Mouse (Mus musculus): Measurements from ENCODE around the gene Vps37b. TPM values are rescaled to one million over a fixed set of nuclear protein-coding genes. Genes with fewer than 3 reads are reported as not detected.

Vps37b gene
- polyA plus RNA-seq, 1 experiment: 22.6 TPM

DNA sequence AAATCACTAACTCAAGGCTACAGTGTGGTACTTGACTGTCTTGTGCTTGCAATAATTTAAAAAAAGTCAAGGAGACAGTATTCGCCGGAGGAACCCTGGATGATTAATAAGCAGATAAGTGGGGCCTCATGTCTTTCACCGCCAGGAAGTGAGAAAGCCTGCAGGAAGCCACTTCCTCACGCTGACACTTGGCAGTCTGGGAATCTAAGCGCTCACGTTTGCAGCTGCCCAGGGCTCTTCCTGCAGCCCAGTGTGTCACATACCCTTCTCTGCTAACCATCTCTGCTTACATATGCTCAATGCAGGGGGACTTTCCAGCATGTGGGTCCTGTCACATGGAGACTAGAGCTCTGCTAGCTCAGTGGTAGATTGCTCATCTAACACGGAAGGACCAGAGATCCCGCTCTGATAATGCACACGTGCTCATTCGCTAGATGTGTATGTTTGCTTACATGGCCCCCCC is 42.8 kb upstream of the Vps37b start:
- peak; percentile 33 for DNase-seq
- Histone ChIP-seq H3K4me3 (ENCODE audit: insufficient read depth, low read depth, low read length) (no peak overlapping the region), H3K4me1 (ENCODE audit: control insufficient read depth, insufficient read depth, low read length) (no peaks in the 10 kb centered on the region), H3K27me3 (replicated peaks; ENCODE audit: control insufficient read depth, insufficient read depth, low read length) (no peaks in the 10 kb centered on the region), H3K36me3 (ENCODE audit: control insufficient read depth, insufficient read depth, low read length) (no peaks in the 10 kb centered on the region), H3K27ac (ENCODE audit: insufficient read depth, low read depth, low read length) (no peak overlapping the region)
- no peak for TF ChIP-seq POLR2A (IDR thresholded peaks at IDR 0.05; ENCODE audit: low read depth, low read length)
- no peak for TF ChIP-seq CTCF (conservative IDR thresholded peaks at IDR 0.05; ENCODE audit: insufficient read depth, insufficient read length, low read depth, low read length)
- 56% methylated on average over 10 of the region's 10 CpGs for WGBS

DNA sequence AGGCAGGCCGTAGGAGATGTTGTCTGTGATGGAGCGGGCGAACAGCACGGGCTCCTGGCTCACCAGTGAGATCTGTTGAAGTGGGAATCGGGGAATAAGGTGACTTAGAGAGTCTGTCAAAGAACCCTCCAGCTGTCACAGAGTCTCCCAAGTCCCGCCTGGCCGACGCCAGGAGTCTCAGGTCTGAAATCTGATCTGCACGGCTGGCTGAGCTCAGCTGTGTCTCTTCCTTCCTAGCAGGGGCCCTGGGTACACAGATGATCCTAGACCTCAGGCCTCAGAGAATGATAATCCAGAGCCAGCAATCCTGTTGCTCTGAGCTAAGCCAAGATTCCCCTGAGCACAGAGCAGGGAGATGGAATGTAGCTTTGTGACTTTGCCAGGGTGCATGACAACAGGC is 41.6 kb upstream of the Vps37b start:
- Histone ChIP-seq H3K27ac (ENCODE audit: insufficient read depth, low read depth, low read length) (no peak overlapping the region), H3K36me3 (ENCODE audit: control insufficient read depth, insufficient read depth, low read length) (no peaks in the 10 kb centered on the region), H3K27me3 (replicated peaks; ENCODE audit: control insufficient read depth, insufficient read depth, low read length) (no peaks in the 10 kb centered on the region), H3K4me3 (ENCODE audit: insufficient read depth, low read depth, low read length) (no peak overlapping the region), H3K4me1 (ENCODE audit: control insufficient read depth, insufficient read depth, low read length) (no peaks in the 10 kb centered on the region)
- peak; percentile 30 for DNase-seq
- whole genome bisulfite sequencing: 76% methylated on average over 9 of the region's 9 CpGs
- TF ChIP-seq CTCF (conservative IDR thresholded peaks at IDR 0.05; ENCODE audit: insufficient read depth, insufficient read length, low read depth, low read length) (no peak), POLR2A (IDR thresholded peaks at IDR 0.05; ENCODE audit: low read depth, low read length) (no peak)

- TF ChIP-seq CTCF (conservative IDR thresholded peaks at IDR 0.05; ENCODE audit: insufficient read depth, insufficient read length, low read depth, low read length) (no peak), POLR2A (IDR thresholded peaks at IDR 0.05; ENCODE audit: low read depth, low read length) (no peak)
- 71% methylated on average over 3 of the region's 3 CpGs for WGBS
- no peaks in the 10 kb centered on the region for H3K27me3 ChIP-seq (replicated peaks; ENCODE audit: control insufficient read depth, insufficient read depth, low read length)
- no peak for DNase-seq
- H3K4me3 ChIP-seq (ENCODE audit: insufficient read depth, low read depth, low read length): no peak overlapping the region
- H3K4me1 ChIP-seq (ENCODE audit: control insufficient read depth, insufficient read depth, low read length): no peaks in the 10 kb centered on the region
- H3K27ac ChIP-seq (ENCODE audit: insufficient read depth, low read depth, low read length): no peak overlapping the region
- H3K36me3 ChIP-seq (ENCODE audit: control insufficient read depth, insufficient read depth, low read length): no peaks in the 10 kb centered on the region
These were observed 37.6 kb upstream of the Vps37b start for GRCm38 (mm10) chr5:124069657-124070056.

- H3K27me3 ChIP-seq (replicated peaks; ENCODE audit: control insufficient read depth, insufficient read depth, low read length): no peaks in the 10 kb centered on the region
These were observed 30.2 kb upstream of the Vps37b start for GRCm38 (mm10) chr5:124062037-124062824.

GRCm38 (mm10) chr5:124059677-124060076 is 27.6 kb upstream of the Vps37b start:
- Histone ChIP-seq H3K27me3 (replicated peaks; ENCODE audit: control insufficient read depth, insufficient read depth, low read length) (no peaks in the 10 kb centered on the region), H3K4me3 (ENCODE audit: insufficient read depth, low read depth, low read length) (no peak overlapping the region), H3K36me3 (ENCODE audit: control insufficient read depth, insufficient read depth, low read length) (no peaks in the 10 kb centered on the region), H3K4me1 (ENCODE audit: control insufficient read depth, insufficient read depth, low read length) (peaks cover 2% of the 10 kb centered on the region; the same call in 1 of the 2 replicates), H3K27ac (ENCODE audit: insufficient read depth, low read depth, low read length) (no peak overlapping the region)
- peak; percentile 55 for DNase-seq
- 68% methylated on average over 5 of the region's 5 CpGs for WGBS
- TF ChIP-seq CTCF (conservative IDR thresholded peaks at IDR 0.05; ENCODE audit: insufficient read depth, insufficient read length, low read depth, low read length) (no peak), POLR2A (IDR thresholded peaks at IDR 0.05; ENCODE audit: low read depth, low read length) (no peak)

More at GRCm38 (mm10) chr5:124062037-124062824, 30.2 kb upstream of the Vps37b start:
- no peaks in the 10 kb centered on the region for H3K36me3 ChIP-seq (ENCODE audit: control insufficient read depth, insufficient read depth, low read length)
- no peak for DNase-seq
- WGBS: 79% methylated on average over 12 of the region's 12 CpGs
- H3K4me1 ChIP-seq (ENCODE audit: control insufficient read depth, insufficient read depth, low read length): no peaks in the 10 kb centered on the region
- H3K27ac ChIP-seq (ENCODE audit: insufficient read depth, low read depth, low read length): no peak overlapping the region
- TF ChIP-seq CTCF (conservative IDR thresholded peaks at IDR 0.05; ENCODE audit: insufficient read depth, insufficient read length, low read depth, low read length): no peak
- no peak for TF ChIP-seq POLR2A (IDR thresholded peaks at IDR 0.05; ENCODE audit: low read depth, low read length)
- no peak overlapping the region for H3K4me3 ChIP-seq (ENCODE audit: insufficient read depth, low read depth, low read length)

DNA sequence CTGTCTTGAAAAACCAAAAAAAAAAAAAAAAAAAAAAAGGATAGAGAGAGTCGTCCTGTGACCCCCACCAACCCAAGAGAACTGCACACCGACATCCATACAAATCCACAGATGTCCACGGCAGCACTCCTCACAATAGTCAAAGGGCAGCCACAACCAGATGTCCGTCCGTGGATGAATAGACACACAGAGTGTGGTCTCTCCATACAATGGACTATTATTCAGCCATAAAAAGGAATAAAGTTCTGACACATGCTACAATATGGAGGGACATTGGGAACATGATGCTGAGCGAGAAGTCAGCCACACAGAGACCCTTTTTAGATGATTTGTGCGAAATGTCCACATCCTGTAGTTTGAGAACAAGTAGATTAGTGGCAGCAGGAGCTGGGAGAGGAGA is 26.7 kb upstream of the Vps37b start:
- no peak for DNase-seq
- WGBS: 97% methylated on average over 7 of the region's 7 CpGs
- Histone ChIP-seq H3K27ac (ENCODE audit: insufficient read depth, low read depth, low read length) (no peak overlapping the region), H3K27me3 (replicated peaks; ENCODE audit: control insufficient read depth, insufficient read depth, low read length) (no peaks in the 10 kb centered on the region), H3K4me3 (ENCODE audit: insufficient read depth, low read depth, low read length) (no peak overlapping the region), H3K4me1 (ENCODE audit: control insufficient read depth, insufficient read depth, low read length) (peaks cover 2% of the 10 kb centered on the region; the same call in 1 of the 2 replicates), H3K36me3 (ENCODE audit: control insufficient read depth, insufficient read depth, low read length) (no peaks in the 10 kb centered on the region)
- TF ChIP-seq POLR2A (IDR thresholded peaks at IDR 0.05; ENCODE audit: low read depth, low read length) (no peak), CTCF (conservative IDR thresholded peaks at IDR 0.05; ENCODE audit: insufficient read depth, insufficient read length, low read depth, low read length) (no peak)

GRCm38 (mm10) chr5:124056956-124057355 is 24.9 kb upstream of the Vps37b start:
- Histone ChIP-seq H3K27ac (ENCODE audit: insufficient read depth, low read depth, low read length) (no peak overlapping the region), H3K4me3 (ENCODE audit: insufficient read depth, low read depth, low read length) (no peak overlapping the region), H3K4me1 (ENCODE audit: control insufficient read depth, insufficient read depth, low read length) (peaks cover 2% of the 10 kb centered on the region; the same call in 1 of the 2 replicates), H3K36me3 (ENCODE audit: control insufficient read depth, insufficient read depth, low read length) (no peaks in the 10 kb centered on the region), H3K27me3 (replicated peaks; ENCODE audit: control insufficient read depth, insufficient read depth, low read length) (no peaks in the 10 kb centered on the region)
- TF ChIP-seq POLR2A (IDR thresholded peaks at IDR 0.05; ENCODE audit: low read depth, low read length) (no peak), CTCF (conservative IDR thresholded peaks at IDR 0.05; ENCODE audit: insufficient read depth, insufficient read length, low read depth, low read length) (no peak)
- 57% methylated on average over 4 of the region's 4 CpGs for WGBS
- DNase-seq: peak; percentile 22

All from kidney, adult 2 months (tissue).